Mouse (Mus musculus) MEL (cell line): ENCODE measurements around the gene Timm8b.

ENCODE experiments used
- CHD1 ChIP-seq: IDR thresholded peaks from 2 replicates; pipeline ENCODE4 v1.6.1; 2012; ENCODE audit warnings: low read depth, mild to moderate bottlenecking, inconsistent platforms, low read length, improper control_type of control experiment
- CHD2 ChIP-seq: IDR thresholded peaks from 2 replicates; pipeline ENCODE4 v1.6.1; 2011; ENCODE audit warnings: low read length, improper control_type of control experiment
- CTCF ChIP-seq, 3 experiments: IDR thresholded peaks in 2 of 3; conservative IDR thresholded peaks in 1 of 3; 2 replicates each; pipeline ENCODE4 v1.5.1; 2011 to 2012; ENCODE audit warnings: low read length in 3 of 3, low read depth in 2 of 3, mild to moderate bottlenecking in 2 of 3, improper control_type of control experiment in 1 of 3, inconsistent platforms in 1 of 3, mixed read lengths in 1 of 3, moderate library complexity in 1 of 3; ENCODE audit not compliant: control insufficient read depth in 1 of 3, insufficient read depth in 1 of 3, poor library complexity in 1 of 3, severe bottlenecking in 1 of 3
- E2F4 ChIP-seq: IDR thresholded peaks from 2 replicates; pipeline ENCODE4 v1.6.1; 2011; ENCODE audit warnings: low read depth, low read length, improper control_type of control experiment, borderline replicate concordance
- EP300 ChIP-seq, 2 experiments: IDR thresholded peaks; 2 replicates each; pipeline ENCODE4 v1.6.1; 2011; ENCODE audit warnings: improper control_type of control experiment in 2 of 2, low read length in 2 of 2, low read depth in 1 of 2, mild to moderate bottlenecking in 1 of 2
- MAFK ChIP-seq: IDR thresholded peaks from 2 replicates; pipeline ENCODE4 v1.6.1; 2011; ENCODE audit warnings: low read depth, mild to moderate bottlenecking, low read length, improper control_type of control experiment, borderline replicate concordance
- POLR2A ChIP-seq, 2 experiments: IDR thresholded peaks; 2 replicates each; pipeline ENCODE4 v1.6.1; 2011 to 2012; ENCODE audit warnings: low read length in 2 of 2, mild to moderate bottlenecking in 2 of 2, control low read depth in 1 of 2, improper control_type of control experiment in 1 of 2, low read depth in 1 of 2, moderate library complexity in 1 of 2; ENCODE audit not compliant: control insufficient read depth in 1 of 2, insufficient read depth in 1 of 2, poor library complexity in 1 of 2
- SIN3A ChIP-seq: IDR thresholded peaks from 2 replicates; pipeline ENCODE4 v1.6.1; 2012; ENCODE audit warnings: low read length, improper control_type of control experiment, inconsistent platforms
- TAL1 ChIP-seq: IDR thresholded peaks from 2 replicates; pipeline ENCODE4 v1.6.1; 2012; ENCODE audit warnings: mild to moderate bottlenecking, inconsistent platforms, low read length, moderate library complexity, mixed read lengths
- USF1 ChIP-seq: IDR thresholded peaks from 2 replicates; pipeline ENCODE4 v1.6.1; 2014; ENCODE audit warnings: low read depth, mild to moderate bottlenecking, inconsistent platforms, low read length, improper control_type of control experiment, moderate library complexity
- ZC3H11A ChIP-seq: IDR thresholded peaks from 2 replicates; pipeline ENCODE4 v1.6.1; 2012; ENCODE audit warnings: low read depth, mild to moderate bottlenecking, inconsistent platforms, low read length, improper control_type of control experiment
- ZKSCAN1 ChIP-seq: IDR thresholded peaks from 2 replicates; pipeline ENCODE4 v1.6.1; 2012; ENCODE audit warnings: low read depth, mild to moderate bottlenecking, inconsistent platforms, low read length, improper control_type of control experiment, moderate library complexity

DNA sequence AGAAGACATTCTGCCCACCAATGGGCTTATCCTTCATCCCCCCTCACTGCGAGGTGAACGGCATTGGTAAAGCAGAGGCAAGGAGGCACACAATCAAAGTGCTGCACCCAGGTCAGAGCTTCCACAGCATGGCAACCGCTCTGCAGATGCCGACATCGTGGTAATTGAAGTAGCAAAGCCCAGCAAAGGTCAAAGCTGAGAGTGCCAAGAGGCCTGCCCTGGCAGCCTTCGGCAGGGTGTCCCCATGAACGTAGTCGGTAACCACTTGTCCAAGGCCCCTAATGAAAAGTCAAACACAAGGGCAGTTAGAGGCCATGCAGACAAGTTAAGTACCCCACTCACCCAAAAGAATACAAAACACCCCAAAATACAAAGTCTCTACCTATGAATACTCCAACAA, 6.7 kb upstream of the Timm8b start:
- TF ChIP-seq SIN3A (no peak), USF1 (no peak), CTCF (IDR thresholded peaks at IDR 0.05 in 2 of 3, conservative IDR thresholded peaks at IDR 0.05 in 1 of 3; ENCODE audit: control insufficient read depth in 1 of 3, insufficient read depth in 1 of 3, low read depth in 2 of 3, low read length in 3 of 3, poor library complexity in 1 of 3, severe bottlenecking in 1 of 3) (no peak), POLR2A (IDR thresholded peaks at IDR 0.05; ENCODE audit: control insufficient read depth in 1 of 2, insufficient read depth in 1 of 2, low read depth in 1 of 2, low read length in 2 of 2, poor library complexity in 1 of 2) (no peak), CHD1 (no peak), CHD2 (no peak), E2F4 (no peak), EP300 (IDR thresholded peaks at IDR 0.05; ENCODE audit: low read depth in 1 of 2, low read length in 2 of 2) (no peak), TAL1 (no peak), ZKSCAN1 (no peak), ZC3H11A (no peak), MAFK (no peak)
